Mouse (Mus musculus) adrenal gland, postnatal 25 days (tissue): ENCODE measurements around the gene 4931428L18Rik. TPM values are rescaled to one million over a fixed set of nuclear protein-coding genes. Genes with fewer than 3 reads are reported as not detected.

Source experiments
- total RNA-seq: library from RNA; stranded (reverse); gene quantifications from 2 replicates; pipeline ENCODE4 v1.2.3, GENCODE M21; 2021

Gene 4931428L18Rik
- total RNA-seq, 1 experiment from 2014 or later: not detected

Other genes starting within 250 kb of the 4931428L18Rik start
- gene AC153137.1, start 244.7 kb downstream of the 4931428L18Rik start, total RNA-seq: not detected in 2 replicates
- gene Lgsn, start 46.3 kb downstream of the 4931428L18Rik start, total RNA-seq: not detected in 2 replicates
- gene Pih1d3, start 154 bp upstream of the 4931428L18Rik start, total RNA-seq: not detected in 2 replicates